Mouse (Mus musculus): ENCODE results near the gene Gbf1.

DNA sequence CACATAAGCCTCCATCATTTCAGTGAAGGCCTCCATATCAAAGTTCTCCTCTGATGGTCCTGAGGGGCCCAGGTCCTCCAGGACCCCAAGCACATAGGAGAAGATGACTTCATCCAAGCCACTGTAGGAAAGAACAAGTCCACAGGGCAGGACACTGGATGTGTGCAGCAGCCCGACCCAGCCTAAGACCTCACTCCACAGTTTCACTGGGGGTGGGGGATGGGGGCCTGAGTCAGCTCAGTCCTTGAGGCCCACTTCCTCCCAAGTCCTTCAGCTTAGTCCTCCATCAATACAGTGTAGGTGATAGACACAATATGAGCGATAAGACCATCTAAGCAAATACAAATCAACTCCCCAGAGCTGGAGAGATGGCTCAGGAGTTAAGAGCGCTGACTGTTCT, 179.6 kb downstream of the Gbf1 start:
- no peak for TF ChIP-seq POLR2A (IDR thresholded peaks at IDR 0.05; ENCODE audit: low read depth, low read length)
- no peak for TF ChIP-seq CTCF (IDR thresholded peaks at IDR 0.05; ENCODE audit: extremely low read depth, insufficient read length, insufficient replicate concordance, low read depth, low read length)
